Mouse (Mus musculus) megakaryocyte progenitor cell, adult 5-6 weeks (primary cell): Measurements from ENCODE around the gene Acp6. TPM values are rescaled to one million over a fixed set of nuclear protein-coding genes. Genes with fewer than 3 reads are reported as not detected.
"Not testable (repeated sequence)": the region's sequence is repeated elsewhere in the genome, so short reads cannot be mapped to it uniquely, and the experiment has no call there.

Experiments
- ATAC-seq: replicated peaks from 2 replicates; pipeline ENCODE4 v1.8.0; 2016; ENCODE audit warnings: mild to moderate bottlenecking, moderate TSS enrichment, inconsistent platforms; ENCODE audit not compliant: poor library complexity
- total RNA-seq, 2 experiments: library from RNA; stranded (forward) in 1 of 2; stranded (reverse) in 1 of 2; fragments of 157-497, 149-512 nt in 1 of 2; fragments of 200-1000 nt in 1 of 2; gene quantifications; 2 replicates each; pipeline versions ENCODE4 v1.2.3 to v1.2.4; 2015 to 2017

The Acp6 gene
- total RNA-seq (2015), result 33.7 and 39.8 TPM in 2 replicates
- 23.9 and 31.8 TPM in 2 replicates for total RNA-seq (2017)

- peak; percentile 82 for ATAC-seq
Measured at GRCm38 (mm10) chr3:97158611-97159508, at the start of gene Acp6. Gene Acp6 (plus strand): TSS chr3:97158777.

- no peak for ATAC-seq
Measured at GRCm38 (mm10) chr3:97117511-97117910, 41.1 kb upstream of the Acp6 start.

- no peak for ATAC-seq
Measured at GRCm38 (mm10) chr3:97118313-97118712, 40.3 kb upstream of the Acp6 start.

GRCm38 (mm10) chr3:97124193-97124592, 34.4 kb upstream of the Acp6 start:
- peak; percentile 97 for ATAC-seq

- ATAC-seq, result no peak
Measured at GRCm38 (mm10) chr3:97129410-97129809, 29.2 kb upstream of the Acp6 start.

- not testable (repeated sequence) for ATAC-seq
Measured at GRCm38 (mm10) chr3:97137666-97138065, 20.9 kb upstream of the Acp6 start.

GRCm38 (mm10) chr3:97151092-97151491, 7.5 kb upstream of the Acp6 start:
- no peak for ATAC-seq

- no peak for ATAC-seq
Measured at GRCm38 (mm10) chr3:97156431-97156830, 2.1 kb upstream of the Acp6 start.

- no peak for ATAC-seq
Measured at GRCm38 (mm10) chr3:97157308-97157707, 1.3 kb upstream of the Acp6 start.

GRCm38 (mm10) chr3:97157958-97158599, 498 bp upstream of the Acp6 start:
- peak; percentile 56 for ATAC-seq

- no peak for ATAC-seq
Measured at GRCm38 (mm10) chr3:97159509-97159850, 903 bp downstream of the Acp6 start.

GRCm38 (mm10) chr3:97159986-97160385, 1.4 kb downstream of the Acp6 start:
- no peak for ATAC-seq

GRCm38 (mm10) chr3:97160908-97161307, 2.3 kb downstream of the Acp6 start:
- ATAC-seq, result no peak

GRCm38 (mm10) chr3:97161773-97162172, 3.2 kb downstream of the Acp6 start:
- ATAC-seq, result no peak

GRCm38 (mm10) chr3:97164477-97164876, 5.9 kb downstream of the Acp6 start:
- ATAC-seq, result peak; percentile 77

- ATAC-seq, result no peak
Measured at GRCm38 (mm10) chr3:97167126-97167525, 8.5 kb downstream of the Acp6 start.

- ATAC-seq, result no peak
Measured at GRCm38 (mm10) chr3:97171531-97171930, 13.0 kb downstream of the Acp6 start.

- ATAC-seq, result no peak
Measured at GRCm38 (mm10) chr3:97172231-97172630, 13.7 kb downstream of the Acp6 start.

GRCm38 (mm10) chr3:97172632-97173031, 14.1 kb downstream of the Acp6 start:
- ATAC-seq, result no peak

GRCm38 (mm10) chr3:97178885-97179284, 20.3 kb downstream of the Acp6 start:
- ATAC-seq, result no peak

GRCm38 (mm10) chr3:97180527-97180926, 21.9 kb downstream of the Acp6 start:
- ATAC-seq, result no peak

GRCm38 (mm10) chr3:97183810-97184209, 25.2 kb downstream of the Acp6 start:
- peak; percentile 65; the same call in 1 of the 2 replicates for ATAC-seq
